Mouse (Mus musculus): ENCODE measurements around the gene Mpzl3. TPM values are rescaled to one million over a fixed set of nuclear protein-coding genes. Genes with fewer than 3 reads are reported as not detected.
"Not testable (repeated sequence)": the region's sequence is repeated elsewhere in the genome, so short reads cannot be mapped to it uniquely, and the experiment has no call there.

Mpzl3 gene
- polyA plus RNA-seq, 1 experiment from 2014 or later = 0.75 TPM

DNA sequence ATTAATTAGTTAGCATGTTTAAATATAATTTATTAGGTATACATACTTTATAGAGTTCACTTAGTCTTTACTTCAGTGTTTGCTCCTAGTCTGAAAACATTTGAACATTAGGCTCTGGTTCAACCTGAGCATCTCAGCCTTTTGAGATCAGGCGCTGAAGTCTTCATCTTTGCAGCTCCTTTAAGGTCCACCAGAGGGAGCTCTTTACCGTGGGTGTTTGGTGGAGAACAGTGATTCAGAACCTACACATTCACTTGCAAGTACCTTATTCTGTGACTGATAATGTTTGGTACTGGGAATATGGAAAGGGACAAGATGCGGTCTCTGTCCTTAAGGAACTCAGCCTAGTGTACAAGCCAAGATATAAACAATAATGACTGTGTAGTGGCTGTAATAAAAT lies 32.2 kb upstream of the Mpzl3 start:
- ATAC-seq = no peak
- H3K27me3 ChIP-seq (ENCODE audit: control insufficient read depth, insufficient read depth, low read depth, low read length) = peaks cover 2% of the 10 kb centered on the region; the same call in 1 of the 2 replicates
- H3K9ac ChIP-seq (ENCODE audit: low read depth, low read length) = no peak overlapping the region
- H3K4me1 ChIP-seq (ENCODE audit: control insufficient read depth, insufficient read depth, low read length) = no peaks in the 10 kb centered on the region
- H3K9me3 ChIP-seq (replicated peaks; ENCODE audit: control insufficient read depth, low read length, poor library complexity, severe bottlenecking) = no peaks in the 10 kb centered on the region
- WGBS = 9% methylated on average over 3 of the region's 3 CpGs
- no peak overlapping the region for H3K4me3 ChIP-seq (ENCODE audit: low read depth, low read length)
- H3K4me2 ChIP-seq (ENCODE audit: low read length) = no peak overlapping the region
- H3K36me3 ChIP-seq (ENCODE audit: control insufficient read depth, insufficient read depth, low read length) = no peaks in the 10 kb centered on the region
- H3K27ac ChIP-seq (ENCODE audit: low read length) = no peak overlapping the region

DNA sequence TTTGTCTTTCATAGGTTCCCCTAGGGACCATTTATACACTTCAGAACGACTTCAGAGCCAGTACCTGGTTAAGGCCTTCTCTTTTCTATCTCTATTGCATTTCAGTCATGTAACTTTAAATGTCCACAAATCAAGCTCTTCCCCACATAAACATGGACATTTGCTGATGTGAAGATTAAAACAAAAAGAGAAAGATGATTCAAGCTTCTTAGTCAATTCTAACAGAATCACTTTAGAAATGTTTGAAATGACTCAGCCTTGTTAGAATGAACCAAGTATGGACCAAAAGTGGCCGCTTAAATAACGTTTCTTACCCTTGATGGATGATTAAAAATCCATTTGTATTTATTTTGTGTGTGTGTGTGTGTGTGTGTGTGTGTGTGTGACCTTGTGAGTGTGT lies 31.3 kb upstream of the Mpzl3 start:
- Histone ChIP-seq H3K4me1 (ENCODE audit: control insufficient read depth, insufficient read depth, low read length) (no peaks in the 10 kb centered on the region), H3K4me2 (ENCODE audit: low read length) (no peak overlapping the region), H3K9ac (ENCODE audit: low read depth, low read length) (no peak overlapping the region), H3K27me3 (ENCODE audit: control insufficient read depth, insufficient read depth, low read depth, low read length) (peaks cover 2% of the 10 kb centered on the region; the same call in 1 of the 2 replicates), H3K9me3 (replicated peaks; ENCODE audit: control insufficient read depth, low read length, poor library complexity, severe bottlenecking) (no peaks in the 10 kb centered on the region), H3K4me3 (ENCODE audit: low read depth, low read length) (no peak overlapping the region), H3K36me3 (ENCODE audit: control insufficient read depth, insufficient read depth, low read length) (no peaks in the 10 kb centered on the region), H3K27ac (ENCODE audit: low read length) (no peak overlapping the region)
- 61% methylated on average over 3 of the region's 3 CpGs for WGBS
- no peak for ATAC-seq

DNA sequence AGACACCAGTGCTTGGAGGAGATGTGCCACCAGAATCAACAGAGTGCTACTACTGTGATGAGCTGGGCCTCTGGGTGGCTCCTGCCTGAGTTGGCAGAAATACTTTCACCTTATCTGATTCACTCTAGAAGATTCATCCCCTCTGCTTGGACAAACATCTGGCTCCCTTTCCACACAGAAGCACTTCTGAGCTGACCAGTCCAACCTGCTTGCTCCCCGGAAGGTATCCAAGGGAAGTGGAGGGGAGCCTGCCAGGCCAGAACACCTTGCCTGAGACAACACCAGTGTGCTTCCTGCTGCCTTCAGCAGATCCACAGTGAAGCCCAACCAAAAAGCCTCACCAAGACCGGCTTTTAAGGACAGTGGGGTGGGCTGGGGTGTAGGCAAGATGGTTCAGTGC lies 30.8 kb upstream of the Mpzl3 start:
- Histone ChIP-seq H3K9me3 (replicated peaks; ENCODE audit: control insufficient read depth, low read length, poor library complexity, severe bottlenecking) (no peaks in the 10 kb centered on the region), H3K4me3 (ENCODE audit: low read depth, low read length) (no peak overlapping the region), H3K4me1 (ENCODE audit: control insufficient read depth, insufficient read depth, low read length) (no peaks in the 10 kb centered on the region), H3K27ac (ENCODE audit: low read length) (no peak overlapping the region), H3K36me3 (ENCODE audit: control insufficient read depth, insufficient read depth, low read length) (no peaks in the 10 kb centered on the region), H3K27me3 (ENCODE audit: control insufficient read depth, insufficient read depth, low read depth, low read length) (peaks cover 2% of the 10 kb centered on the region; the same call in 1 of the 2 replicates), H3K4me2 (ENCODE audit: low read length) (no peak overlapping the region), H3K9ac (ENCODE audit: low read depth, low read length) (no peak overlapping the region)
- WGBS = 94% methylated on average over 2 of the region's 2 CpGs
- no peak for ATAC-seq

DNA sequence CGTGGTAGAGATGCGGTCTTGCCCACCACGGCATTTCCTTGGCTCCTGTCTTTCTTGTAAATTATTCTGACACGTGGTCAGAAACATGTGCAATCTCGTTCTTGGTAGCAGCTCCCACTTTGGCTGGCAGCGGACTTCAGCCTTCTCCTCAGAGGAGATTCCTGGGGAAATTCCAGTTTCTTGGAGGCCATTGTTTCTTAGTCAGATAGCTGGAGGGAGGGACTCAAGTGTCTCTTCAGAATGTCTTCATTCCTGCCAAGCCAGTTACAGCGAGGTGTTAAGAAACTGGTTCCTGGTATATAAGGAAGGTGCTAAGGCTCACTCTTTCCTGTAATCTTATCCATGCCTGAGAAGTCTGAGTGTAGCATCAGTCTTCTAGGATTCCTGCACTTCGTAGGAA lies 27.6 kb upstream of the Mpzl3 start:
- no peaks in the 10 kb centered on the region for H3K4me1 ChIP-seq (ENCODE audit: control insufficient read depth, insufficient read depth, low read length)
- no peak overlapping the region for H3K9ac ChIP-seq (ENCODE audit: low read depth, low read length)
- H3K9me3 ChIP-seq (replicated peaks; ENCODE audit: control insufficient read depth, low read length, poor library complexity, severe bottlenecking) = no peaks in the 10 kb centered on the region
- H3K4me2 ChIP-seq (ENCODE audit: low read length) = no peak overlapping the region
- no peaks in the 10 kb centered on the region for H3K36me3 ChIP-seq (ENCODE audit: control insufficient read depth, insufficient read depth, low read length)
- WGBS = 75% methylated on average over 8 of the region's 8 CpGs
- ATAC-seq = no peak
- H3K27me3 ChIP-seq (ENCODE audit: control insufficient read depth, insufficient read depth, low read depth, low read length) = peaks cover 2% of the 10 kb centered on the region; the same call in 1 of the 2 replicates
- no peak overlapping the region for H3K27ac ChIP-seq (ENCODE audit: low read length)
- H3K4me3 ChIP-seq (ENCODE audit: low read depth, low read length) = no peak overlapping the region

DNA sequence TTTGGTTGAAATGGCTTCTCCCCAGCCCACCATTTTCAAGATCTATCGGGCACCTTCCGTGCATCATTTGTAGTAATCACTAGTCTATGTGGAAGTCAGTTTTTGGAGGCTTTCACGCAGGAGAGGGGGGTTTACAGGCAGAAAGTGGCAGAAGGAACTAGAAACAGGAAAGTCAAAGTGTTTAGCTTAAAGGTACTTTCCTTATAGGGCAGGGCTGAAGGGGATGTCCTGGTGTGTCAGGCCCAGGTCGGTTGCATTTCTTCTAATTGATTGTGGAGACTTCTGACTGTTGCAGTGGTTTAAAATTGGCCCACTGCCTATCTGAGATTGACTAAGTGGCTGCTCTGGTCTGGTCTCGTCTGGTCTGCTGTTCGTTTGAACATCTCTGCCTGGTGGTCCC lies 24.6 kb upstream of the Mpzl3 start:
- no peak overlapping the region for H3K9ac ChIP-seq (ENCODE audit: low read depth, low read length)
- H3K4me2 ChIP-seq (ENCODE audit: low read length) = no peak overlapping the region
- no peak overlapping the region for H3K27ac ChIP-seq (ENCODE audit: low read length)
- no peaks in the 10 kb centered on the region for H3K4me1 ChIP-seq (ENCODE audit: control insufficient read depth, insufficient read depth, low read length)
- 75% methylated on average over 6 of the region's 6 CpGs for WGBS
- H3K9me3 ChIP-seq (replicated peaks; ENCODE audit: control insufficient read depth, low read length, poor library complexity, severe bottlenecking) = no peaks in the 10 kb centered on the region
- no peaks in the 10 kb centered on the region for H3K36me3 ChIP-seq (ENCODE audit: control insufficient read depth, insufficient read depth, low read length)
- ATAC-seq = no peak
- H3K4me3 ChIP-seq (ENCODE audit: low read depth, low read length) = no peak overlapping the region
- H3K27me3 ChIP-seq (ENCODE audit: control insufficient read depth, insufficient read depth, low read depth, low read length) = peaks cover 2% of the 10 kb centered on the region; the same call in 1 of the 2 replicates

DNA sequence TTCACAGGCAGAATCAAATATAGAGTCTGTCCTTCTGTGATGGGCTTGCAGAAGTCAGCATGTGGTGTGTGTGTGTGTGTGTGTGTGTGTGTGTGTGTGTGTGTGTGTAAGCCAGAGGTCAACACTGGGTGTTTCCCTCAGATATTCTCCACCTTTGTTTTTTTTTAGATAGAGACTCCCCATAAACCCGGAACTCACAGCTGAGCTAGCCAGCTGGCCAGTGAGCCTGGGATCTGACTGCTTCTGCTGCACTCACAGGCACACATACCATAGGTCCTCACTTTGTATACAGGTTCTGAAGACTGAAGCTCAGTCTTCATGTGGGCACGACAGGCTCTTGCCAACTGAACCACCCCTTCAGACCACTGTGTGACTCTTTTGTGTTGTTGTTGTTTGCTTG lies 22.7 kb upstream of the Mpzl3 start:
- Histone ChIP-seq H3K27ac (ENCODE audit: low read length) (no peak overlapping the region), H3K9me3 (replicated peaks; ENCODE audit: control insufficient read depth, low read length, poor library complexity, severe bottlenecking) (no peaks in the 10 kb centered on the region), H3K36me3 (ENCODE audit: control insufficient read depth, insufficient read depth, low read length) (no peaks in the 10 kb centered on the region), H3K27me3 (ENCODE audit: control insufficient read depth, insufficient read depth, low read depth, low read length) (peaks cover under 1% of the 10 kb centered on the region; the same call in 1 of the 2 replicates), H3K4me1 (ENCODE audit: control insufficient read depth, insufficient read depth, low read length) (no peaks in the 10 kb centered on the region), H3K9ac (ENCODE audit: low read depth, low read length) (no peak overlapping the region), H3K4me3 (ENCODE audit: low read depth, low read length) (no peak overlapping the region), H3K4me2 (ENCODE audit: low read length) (no peak overlapping the region)
- WGBS = 81% methylated on average over 2 of the region's 2 CpGs
- ATAC-seq = no peak

DNA sequence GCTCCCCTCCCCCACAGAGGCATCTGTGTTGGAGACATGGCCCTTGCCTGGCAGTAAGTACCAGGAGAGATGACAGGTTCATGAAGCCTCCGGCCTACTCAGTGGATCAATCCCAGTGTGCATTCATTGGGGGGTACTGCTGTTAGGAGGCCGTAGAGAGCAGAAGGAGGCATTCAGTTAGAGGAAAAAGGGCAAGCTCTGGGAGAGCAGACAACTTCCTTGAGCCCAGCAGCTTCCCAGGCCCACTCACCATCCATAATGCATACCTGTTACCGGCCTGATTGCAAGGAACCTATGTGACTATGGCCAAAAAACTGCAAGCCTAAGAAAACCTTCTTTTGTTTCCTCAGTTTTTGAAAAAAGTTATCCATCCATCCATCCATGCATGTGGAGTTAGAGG lies 20.5 kb upstream of the Mpzl3 start:
- H3K4me2 ChIP-seq (ENCODE audit: low read length) = no peak overlapping the region
- H3K9ac ChIP-seq (ENCODE audit: low read depth, low read length) = no peak overlapping the region
- H3K4me1 ChIP-seq (ENCODE audit: control insufficient read depth, insufficient read depth, low read length) = no peaks in the 10 kb centered on the region
- no peaks in the 10 kb centered on the region for H3K9me3 ChIP-seq (replicated peaks; ENCODE audit: control insufficient read depth, low read length, poor library complexity, severe bottlenecking)
- H3K27ac ChIP-seq (ENCODE audit: low read length) = no peak overlapping the region
- no peak overlapping the region for H3K4me3 ChIP-seq (ENCODE audit: low read depth, low read length)
- WGBS = 85% methylated on average over 3 of the region's 3 CpGs
- H3K27me3 ChIP-seq (ENCODE audit: control insufficient read depth, insufficient read depth, low read depth, low read length) = peaks cover 10% of the 10 kb centered on the region; the same call in 1 of the 2 replicates
- H3K36me3 ChIP-seq (ENCODE audit: control insufficient read depth, insufficient read depth, low read length) = no peaks in the 10 kb centered on the region
- ATAC-seq = no peak

DNA sequence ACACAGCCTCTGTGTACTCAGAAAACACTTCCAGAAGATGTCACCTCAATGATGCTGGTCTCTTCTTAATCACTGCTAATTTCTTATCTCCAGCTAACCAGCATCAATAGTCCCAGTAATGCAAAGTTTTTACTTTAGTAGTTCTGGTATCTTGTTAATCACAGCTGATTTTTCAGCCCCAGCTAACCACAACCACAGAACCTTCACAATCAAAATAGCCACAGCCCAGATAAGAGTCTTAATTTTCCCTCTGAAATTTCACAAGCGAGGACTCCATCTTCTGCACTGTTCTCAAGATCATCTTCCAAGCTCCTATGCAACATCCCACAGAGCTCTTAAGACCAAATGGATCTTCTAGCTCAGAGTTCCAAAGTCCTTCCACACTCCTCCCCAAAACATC lies 17.2 kb upstream of the Mpzl3 start:
- H3K4me2 ChIP-seq (ENCODE audit: low read length); H3K4me1 ChIP-seq (ENCODE audit: control insufficient read depth, insufficient read depth, low read length); H3K4me3 ChIP-seq (ENCODE audit: low read depth, low read length); H3K36me3 ChIP-seq (ENCODE audit: control insufficient read depth, insufficient read depth, low read length); H3K9me3 ChIP-seq (replicated peaks; ENCODE audit: control insufficient read depth, low read length, poor library complexity, severe bottlenecking); ATAC-seq; H3K27ac ChIP-seq (ENCODE audit: low read length); H3K9ac ChIP-seq (ENCODE audit: low read depth, low read length): not testable (repeated sequence)
- WGBS = 86% methylated on average over 1 of the region's 1 CpGs
- peaks cover 38% of the 10 kb centered on the region for H3K27me3 ChIP-seq (ENCODE audit: control insufficient read depth, insufficient read depth, low read depth, low read length)

DNA sequence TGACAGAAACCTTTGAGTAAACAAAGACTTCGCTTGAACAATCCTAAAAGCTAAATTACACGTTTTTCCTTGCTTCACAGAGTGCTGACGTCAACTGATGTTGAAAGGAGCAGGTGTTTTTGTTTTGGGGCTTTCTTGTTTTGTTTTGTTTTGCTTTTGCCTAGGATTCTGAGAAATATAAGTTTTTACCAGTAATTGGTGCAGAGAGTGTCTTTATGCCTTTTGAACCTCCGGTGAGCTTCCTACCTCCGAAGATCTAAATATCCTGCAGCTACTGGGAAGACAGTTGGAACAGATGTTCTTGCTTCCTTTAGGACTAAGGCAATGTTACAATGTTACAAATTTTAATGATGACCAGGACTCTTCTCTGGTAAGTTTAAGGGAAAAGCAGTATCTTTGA lies 15.5 kb upstream of the Mpzl3 start, which contains the start of gene Mpzl2:
TSS of gene Mpzl2 (plus strand) at position 301 of the 400 bp plus-strand sequence.
- Histone ChIP-seq H3K36me3 (ENCODE audit: control insufficient read depth, insufficient read depth, low read length) (no peaks in the 10 kb centered on the region), H3K4me2 (ENCODE audit: low read length) (peak within 1 kb of the TSS; percentile 12; the same call in 1 of the 2 replicates), H3K27me3 (ENCODE audit: control insufficient read depth, insufficient read depth, low read depth, low read length) (peaks cover 48% of the 10 kb centered on the region), H3K4me1 (ENCODE audit: control insufficient read depth, insufficient read depth, low read length) (peaks cover 3% of the 10 kb centered on the region; the same call in 1 of the 2 replicates), H3K9ac (ENCODE audit: low read depth, low read length) (no peak within 1 kb of the TSS), H3K9me3 (replicated peaks; ENCODE audit: control insufficient read depth, low read length, poor library complexity, severe bottlenecking) (no peaks in the 10 kb centered on the region), H3K27ac (ENCODE audit: low read length) (no peak within 1 kb of the TSS), H3K4me3 (ENCODE audit: low read depth, low read length) (no peak within 1 kb of the TSS)
- ATAC-seq = no peak
- 61% methylated on average over 5 of the region's 5 CpGs for WGBS

Data from midbrain, embryonic 16.5 days (tissue).